Mouse (Mus musculus): ENCODE measurements around the gene Retreg2.

Retreg2 gene

GRCm38 (mm10) chr1:75168472-75169464 is 26.2 kb downstream of the Retreg2 start, which contains the start of gene Zfand2b:
Gene Zfand2b, plus strand, starts transcription at chr1:75168646.
- peak; percentile 100 for DNase-seq

- DNase-seq: no peak
Measured at GRCm38 (mm10) chr1:75179334-75180104, 36.9 kb downstream of the Retreg2 start.

DNA sequence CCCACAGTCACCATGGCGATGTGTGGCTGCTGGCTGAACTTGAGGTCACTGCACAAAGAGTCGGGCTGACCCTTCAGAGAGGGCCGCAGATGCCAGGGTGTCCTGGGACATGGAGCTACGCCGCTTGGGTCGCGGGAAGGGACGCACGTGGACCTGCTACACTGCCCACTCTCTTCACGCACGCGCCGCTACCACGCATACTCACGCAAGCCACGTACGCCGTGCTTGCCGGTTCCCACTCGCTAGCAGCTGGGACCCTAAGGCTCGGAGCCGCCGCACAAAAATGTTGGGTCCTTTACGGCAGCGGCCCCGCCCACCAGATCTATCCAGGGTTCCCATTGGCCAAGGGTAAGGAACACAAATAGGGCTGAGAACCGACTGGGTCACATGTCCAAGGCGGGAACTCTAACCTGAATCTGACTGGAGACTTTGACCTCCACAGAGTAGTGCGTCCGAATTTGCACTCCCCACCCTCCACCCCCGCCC is 37.6 kb downstream of the Retreg2 start, which contains the start of gene Abcb6:
TSS of gene Abcb6 (minus strand) at position 288 of the 486 bp plus-strand sequence.
- peak; percentile 99 for DNase-seq

- no peak for DNase-seq
Measured at GRCm38 (mm10) chr1:75180741-75181140, 38.2 kb downstream of the Retreg2 start.

DNA sequence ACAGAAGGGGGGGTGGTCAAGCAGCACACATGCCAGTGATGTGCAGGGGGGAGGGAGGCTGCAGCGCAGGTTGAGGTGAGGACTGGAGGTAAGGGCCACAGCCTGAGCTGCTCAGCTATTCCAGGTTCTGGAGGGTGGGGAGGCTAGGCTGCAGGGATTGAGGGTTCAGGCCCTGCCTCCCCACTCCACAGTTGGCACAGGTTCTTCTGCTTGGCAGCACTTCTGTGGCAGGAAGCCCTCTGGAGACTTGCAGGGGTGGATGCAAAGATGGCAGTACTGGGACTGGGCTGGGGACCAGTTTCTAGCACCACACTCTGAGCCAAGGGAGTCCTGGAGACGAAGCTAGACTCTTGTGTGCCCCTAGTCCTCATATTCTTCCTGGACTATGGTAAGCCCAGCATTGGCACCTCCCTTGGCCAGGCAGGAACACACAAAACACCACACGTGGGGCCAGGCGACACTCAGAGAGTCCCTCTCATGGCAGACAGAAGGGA is 38.8 kb downstream of the Retreg2 start:
- DNase-seq: peak; percentile 90

GRCm38 (mm10) chr1:75182160-75182559 is 39.6 kb downstream of the Retreg2 start:
- no peak for DNase-seq

- DNase-seq: no peak
Measured at GRCm38 (mm10) chr1:75185495-75185894, 42.9 kb downstream of the Retreg2 start.

DNA sequence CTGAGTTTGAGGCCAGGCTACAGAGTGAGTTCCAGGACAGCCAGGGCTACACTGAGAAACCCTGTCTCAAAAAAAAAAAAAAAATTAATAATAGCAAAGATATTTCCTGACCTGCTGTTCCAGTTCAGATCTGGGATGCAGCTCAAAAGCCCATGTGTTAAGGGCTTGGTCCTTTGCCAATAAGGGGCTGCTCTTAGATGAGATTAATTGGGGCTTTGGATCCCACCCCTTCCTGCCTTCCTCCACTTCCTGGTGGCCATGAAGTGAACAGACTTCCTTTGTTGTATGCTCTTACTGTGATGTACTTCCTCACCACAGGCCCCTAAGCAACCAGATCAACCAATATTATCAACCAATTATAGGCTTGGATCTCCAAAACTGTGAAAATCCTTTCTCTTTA is 44.5 kb downstream of the Retreg2 start:
- no peak for DNase-seq

DNA sequence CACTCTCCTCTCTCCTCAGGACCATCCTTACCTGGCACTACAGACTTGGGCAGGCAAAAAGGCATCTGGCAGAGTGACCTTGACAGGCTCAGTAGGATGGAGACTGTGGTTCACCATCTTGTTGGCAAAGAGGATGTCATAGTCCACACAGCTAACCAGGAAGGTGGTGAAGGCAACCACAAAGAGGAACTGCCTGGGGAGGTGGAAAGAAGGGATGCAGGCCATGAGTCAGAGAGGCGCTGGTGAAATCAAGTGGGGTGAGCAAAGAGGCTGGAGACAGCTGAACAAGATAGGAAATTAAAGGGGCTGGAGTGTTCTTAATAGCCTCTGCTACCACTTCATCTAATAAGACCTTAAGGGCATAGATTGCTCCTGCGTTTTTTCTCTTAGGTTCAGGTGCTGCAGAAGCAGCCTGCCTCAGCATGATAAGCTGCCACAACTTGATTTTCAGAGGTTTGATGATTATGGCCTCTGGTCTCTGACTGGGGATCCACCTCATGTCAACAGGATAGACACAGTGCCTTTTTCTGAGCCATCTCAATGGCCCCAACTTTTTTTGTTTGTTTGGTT is 45.4 kb downstream of the Retreg2 start:
- DNase-seq: no peak

DNA sequence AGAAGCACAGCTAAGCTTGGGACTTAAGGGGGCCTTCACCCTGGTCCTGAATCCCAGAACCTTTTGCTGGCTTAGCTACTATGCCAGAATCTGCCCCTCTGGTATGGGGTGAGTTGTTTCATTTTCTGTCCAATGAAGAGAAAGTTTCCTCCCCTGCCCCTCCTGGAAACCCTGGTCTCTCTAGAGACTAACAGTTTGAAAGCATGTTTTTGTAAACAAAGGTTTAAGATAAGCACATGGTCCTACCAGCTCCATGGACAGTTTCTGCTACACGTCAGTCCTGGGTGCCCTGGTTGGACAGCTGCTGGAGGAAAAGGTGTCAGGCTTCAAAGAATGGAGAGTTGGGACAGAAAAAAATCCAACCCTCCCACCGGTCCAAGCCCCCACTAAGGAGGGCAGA is 48.0 kb downstream of the Retreg2 start:
- peak; percentile 89 for DNase-seq

- no peak for DNase-seq
Measured at GRCm38 (mm10) chr1:75191258-75191621, 48.7 kb downstream of the Retreg2 start.

GRCm38 (mm10) chr1:75191622-75192402 is 49.2 kb downstream of the Retreg2 start, which contains the start of the genes Ankzf1 and Atg9a:
Gene Ankzf1, plus strand, starts transcription at chr1:75192151.
Gene Atg9a, minus strand, starts transcription at chr1:75192196.
- DNase-seq: peak; percentile 100

- DNase-seq: peak; percentile 96
Measured at GRCm38 (mm10) chr1:75192452-75192851, 49.9 kb downstream of the Retreg2 start.
